Mouse (Mus musculus) lung, embryonic 16.5 days (tissue): Measurements from ENCODE around the gene Cd8b1. TPM values are rescaled to one million over a fixed set of nuclear protein-coding genes. Genes with fewer than 3 reads are reported as not detected.

Source experiments
- ATAC-seq: fragments of 200-750 bp; cut with Nextera tagmentation; 2 replicates; pipeline ENCODE4 v1.8.0; 2017; ENCODE audit warnings: low read depth, mild to moderate bottlenecking, moderate library complexity
- H3K27ac ChIP-seq: fragments of 300-500 bp; sonication (generic); 2 replicates; pipeline ENCODE4 v1.5.1; 2014; ENCODE audit warnings: mild to moderate bottlenecking, control low read depth, low read length
- H3K27me3 ChIP-seq: fragments of 300-500 bp; sonication (generic); 2 replicates; pipeline ENCODE4 v1.6.1; 2014; ENCODE audit warnings: low read depth, low read length, mixed read lengths; ENCODE audit not compliant: control insufficient read depth, insufficient read depth
- H3K36me3 ChIP-seq: fragments of 300-500 bp; sonication (generic); 2 replicates; pipeline ENCODE4 v1.6.1; 2014; ENCODE audit warnings: low read length; ENCODE audit not compliant: control insufficient read depth, insufficient read depth
- H3K4me1 ChIP-seq: fragments of 300-500 bp; sonication (generic); replicated peaks from 2 replicates; pipeline ENCODE4 v1.6.1; 2014; ENCODE audit warnings: low read length, mixed read lengths; ENCODE audit not compliant: control insufficient read depth, insufficient read depth
- H3K4me2 ChIP-seq: fragments of 300-500 bp; sonication (generic); 2 replicates; pipeline ENCODE4 v1.6.1; 2014; ENCODE audit warnings: low read depth, low read length, control low read depth
- H3K4me3 ChIP-seq: fragments of 300-500 bp; sonication (generic); 2 replicates; pipeline ENCODE4 v1.5.1; 2014; ENCODE audit warnings: mild to moderate bottlenecking, low read length, control low read depth
- H3K9ac ChIP-seq: fragments of 300-500 bp; sonication (generic); 2 replicates; pipeline ENCODE4 v1.6.1; 2014; ENCODE audit warnings: low read length, control low read depth
- H3K9me3 ChIP-seq: fragments of 300-500 bp; sonication (generic); 2 replicates; pipeline ENCODE4 v1.6.1; 2016; ENCODE audit warnings: low read length; ENCODE audit not compliant: control insufficient read depth
- WGBS: fragments of 180-500 bp; shearing (Covaris S2); extraction: QIAGEN DNeasy Blood & Tissue Kit; methylation state at CpG from one replicate; pipeline ENCODE4 v1.1.7; 2014; 5-methylcytosine and 5-hydroxymethylcytosine counted together
- polyA plus RNA-seq: library from polyadenylated mRNA; unstranded; fragments of >200 nt; fragmentation: Nextera tagmentation; extraction: Ambion mirVana; gene quantifications from 2 replicates; pipeline ENCODE4 v1.2.1, GENCODE M21; 2015

The Cd8b1 gene
- 0.57 and 2.3 TPM in 2 replicates for polyA plus RNA-seq

- no peak within 1 kb of the TSS for H3K4me2 ChIP-seq
- no peaks in the 10 kb centered on the region for H3K27me3 ChIP-seq
- no peaks in the 10 kb centered on the region for H3K9me3 ChIP-seq
- no peak within 1 kb of the TSS for H3K27ac ChIP-seq
- WGBS, result 75% methylated on average over 7 of the region's 7 CpGs
- ATAC-seq, result no peak
- no peak within 1 kb of the TSS for H3K9ac ChIP-seq
- no peaks in the 10 kb centered on the region for H3K4me1 ChIP-seq
- H3K4me3 ChIP-seq, result no peak within 1 kb of the TSS
- H3K36me3 ChIP-seq, result no peaks in the 10 kb centered on the region
Observed at GRCm38 (mm10) chr6:71322491-71322921, at the start of gene Cd8b1. Gene Cd8b1 (plus strand): TSS chr6:71322788.

DNA sequence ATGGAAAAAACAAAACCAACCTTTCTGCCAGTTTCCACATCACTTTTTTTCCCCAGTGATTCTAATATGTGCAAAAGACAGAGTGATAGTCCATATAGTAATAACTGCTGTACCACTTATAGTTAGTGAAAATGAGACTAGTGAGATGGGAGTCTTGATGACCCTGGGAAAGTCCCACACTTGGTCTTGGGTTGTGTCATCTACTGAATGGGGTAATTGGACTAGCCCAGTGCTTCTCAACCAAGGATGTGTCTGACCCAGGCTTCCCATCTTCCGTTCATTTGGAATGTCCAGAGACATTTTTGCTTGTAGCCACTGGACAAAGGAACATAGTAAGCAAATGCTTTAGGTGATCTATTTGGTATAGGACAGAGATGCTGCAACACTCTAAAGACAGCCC is 48.9 kb upstream of the Cd8b1 start:
- Histone ChIP-seq H3K27me3 (no peaks in the 10 kb centered on the region), H3K27ac (no peak overlapping the region), H3K9ac (no peak overlapping the region), H3K9me3 (no peaks in the 10 kb centered on the region), H3K36me3 (no peaks in the 10 kb centered on the region), H3K4me1 (peaks cover 8% of the 10 kb centered on the region), H3K4me2 (no peak overlapping the region), H3K4me3 (no peak overlapping the region)
- ATAC-seq, result no peak
- 82% methylated on average over 1 of the region's 1 CpGs for WGBS

GRCm38 (mm10) chr6:71274621-71275020 is 48.0 kb upstream of the Cd8b1 start:
- H3K9me3 ChIP-seq, result no peaks in the 10 kb centered on the region
- ATAC-seq, result no peak
- H3K4me1 ChIP-seq, result peaks cover 8% of the 10 kb centered on the region
- H3K27ac ChIP-seq, result no peak overlapping the region
- H3K9ac ChIP-seq, result no peak overlapping the region
- no peak overlapping the region for H3K4me2 ChIP-seq
- WGBS, result 74% methylated on average over 1 of the region's 1 CpGs
- no peak overlapping the region for H3K4me3 ChIP-seq
- H3K36me3 ChIP-seq, result no peaks in the 10 kb centered on the region
- no peaks in the 10 kb centered on the region for H3K27me3 ChIP-seq

- Histone ChIP-seq H3K4me1 (no peaks in the 10 kb centered on the region; the same call in 1 of the 2 replicates), H3K27ac (no peak overlapping the region), H3K36me3 (peaks cover 4% of the 10 kb centered on the region), H3K9me3 (no peaks in the 10 kb centered on the region), H3K9ac (no peak overlapping the region), H3K4me2 (no peak overlapping the region), H3K4me3 (no peak overlapping the region), H3K27me3 (no peaks in the 10 kb centered on the region)
- no peak for ATAC-seq
- WGBS, result 43% methylated on average over 1 of the region's 1 CpGs
Observed at GRCm38 (mm10) chr6:71279418-71279817, 43.2 kb upstream of the Cd8b1 start.

- Histone ChIP-seq H3K4me1 (no peaks in the 10 kb centered on the region), H3K4me2 (no peak overlapping the region), H3K4me3 (no peak overlapping the region), H3K9me3 (no peaks in the 10 kb centered on the region), H3K36me3 (no peaks in the 10 kb centered on the region), H3K27me3 (no peaks in the 10 kb centered on the region), H3K9ac (no peak overlapping the region), H3K27ac (no peak overlapping the region)
- no peak for ATAC-seq
- 87% methylated on average over 14 of the region's 14 CpGs for WGBS
Observed at GRCm38 (mm10) chr6:71293509-71293908, 29.1 kb upstream of the Cd8b1 start.

DNA sequence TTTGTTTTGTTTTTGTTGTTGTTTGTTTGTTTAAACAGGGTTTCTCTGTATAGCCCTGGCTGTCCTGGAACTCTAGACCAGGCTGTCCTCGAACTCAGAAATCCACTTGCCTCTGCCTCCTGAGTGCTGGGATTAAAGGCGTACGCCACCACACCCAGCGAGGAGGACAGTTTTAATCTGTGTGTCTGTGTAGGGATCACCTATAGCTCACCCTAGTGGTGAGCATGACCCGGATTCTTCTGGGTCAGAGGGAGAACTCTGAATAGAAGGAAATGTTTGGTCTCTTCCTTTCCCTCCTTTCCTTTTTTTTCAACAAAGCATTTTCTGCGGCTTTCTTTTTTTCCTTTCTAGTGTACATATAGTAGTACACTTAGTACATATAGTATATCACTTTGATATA is 27.3 kb upstream of the Cd8b1 start:
- Histone ChIP-seq H3K4me2 (no peak overlapping the region), H3K4me3 (no peak overlapping the region), H3K27ac (no peak overlapping the region), H3K4me1 (no peaks in the 10 kb centered on the region), H3K9me3 (no peaks in the 10 kb centered on the region), H3K36me3 (no peaks in the 10 kb centered on the region), H3K27me3 (no peaks in the 10 kb centered on the region), H3K9ac (no peak overlapping the region)
- 69% methylated on average over 6 of the region's 6 CpGs for WGBS
- no peak for ATAC-seq

DNA sequence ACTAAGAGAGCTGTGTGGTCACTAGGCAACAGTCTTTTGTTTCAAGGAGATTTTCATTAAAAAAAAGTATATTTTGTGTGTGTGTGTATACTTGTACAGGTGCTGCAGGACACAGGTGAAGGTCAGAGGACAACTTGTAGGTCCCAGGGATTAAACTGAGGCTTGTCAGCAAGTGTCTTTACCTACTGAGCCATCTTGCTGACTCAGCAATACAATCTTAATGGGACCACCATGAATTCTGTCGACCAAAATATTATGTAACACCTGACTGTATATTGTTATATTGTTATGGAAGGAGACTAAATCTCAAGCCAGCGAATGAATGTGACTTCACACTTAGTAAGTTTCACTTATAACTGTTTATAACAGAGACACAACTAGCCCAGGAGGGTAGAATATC is 24.5 kb upstream of the Cd8b1 start:
- H3K4me1 ChIP-seq, result no peaks in the 10 kb centered on the region
- no peak overlapping the region for H3K4me2 ChIP-seq
- no peak overlapping the region for H3K4me3 ChIP-seq
- ATAC-seq, result no peak
- H3K27ac ChIP-seq, result no peak overlapping the region
- no peak overlapping the region for H3K9ac ChIP-seq
- H3K9me3 ChIP-seq, result no peaks in the 10 kb centered on the region
- no peaks in the 10 kb centered on the region for H3K27me3 ChIP-seq
- H3K36me3 ChIP-seq, result no peaks in the 10 kb centered on the region
- WGBS, result 65% methylated on average over 2 of the region's 2 CpGs

DNA sequence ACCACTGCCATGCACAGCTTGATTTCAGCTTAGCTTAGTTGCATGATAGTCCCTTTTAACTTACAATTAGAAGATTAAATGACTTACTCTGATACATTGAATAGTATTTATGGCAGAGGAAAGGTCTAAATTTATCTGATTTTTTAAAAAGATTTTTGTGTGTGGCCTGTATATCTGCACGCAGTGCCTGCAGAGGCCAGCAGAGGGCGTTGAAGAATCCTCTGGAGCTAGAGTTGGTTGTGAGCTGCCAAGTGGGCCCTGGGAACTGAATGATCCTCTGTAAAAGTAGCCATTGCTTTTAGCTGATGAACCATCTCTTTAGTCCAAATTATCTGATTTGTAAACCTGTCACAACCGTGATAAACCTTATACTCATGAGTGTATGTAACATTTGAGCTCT is 23.8 kb upstream of the Cd8b1 start:
- H3K9ac ChIP-seq, result no peak overlapping the region
- H3K27ac ChIP-seq, result no peak overlapping the region
- WGBS, result 46% methylated on average over 3 of the region's 3 CpGs
- H3K4me2 ChIP-seq, result no peak overlapping the region
- no peaks in the 10 kb centered on the region for H3K27me3 ChIP-seq
- no peaks in the 10 kb centered on the region for H3K9me3 ChIP-seq
- H3K4me3 ChIP-seq, result no peak overlapping the region
- H3K4me1 ChIP-seq, result no peaks in the 10 kb centered on the region
- no peaks in the 10 kb centered on the region for H3K36me3 ChIP-seq
- no peak for ATAC-seq

DNA sequence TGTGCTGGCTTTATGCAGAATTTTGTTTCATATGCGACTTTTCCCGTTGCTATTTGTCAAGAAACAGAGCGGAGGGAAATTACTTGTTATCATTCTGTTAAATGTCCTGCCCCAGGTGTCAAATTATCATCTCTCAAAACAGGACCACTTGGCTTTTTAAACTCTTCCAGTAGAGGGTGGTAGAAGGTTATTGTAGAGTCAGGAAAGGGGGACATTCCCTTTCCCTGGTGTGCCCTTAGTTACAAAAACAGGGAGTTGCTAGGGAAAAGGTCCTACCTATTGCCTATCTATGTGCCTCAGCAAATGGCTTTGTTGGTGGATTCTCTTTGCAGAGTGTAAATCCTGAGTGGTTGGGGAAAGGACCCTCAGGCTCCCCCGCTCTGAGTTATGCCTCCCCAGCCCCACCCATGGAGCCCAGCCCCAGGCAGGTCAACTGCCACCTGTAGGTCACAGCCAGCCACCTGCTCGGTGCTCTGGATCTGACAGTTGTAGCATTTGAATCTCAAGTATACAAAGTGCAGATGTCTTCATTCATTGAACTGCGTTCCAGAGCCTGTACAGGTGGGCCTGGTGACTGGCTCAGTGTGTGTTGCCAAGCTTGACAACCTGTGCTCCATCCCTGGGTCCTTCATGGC is 20.4 kb upstream of the Cd8b1 start:
- 47% methylated on average over 6 of the region's 6 CpGs for WGBS
- Histone ChIP-seq H3K27ac (no peak overlapping the region), H3K4me1 (no peaks in the 10 kb centered on the region), H3K4me2 (no peak overlapping the region), H3K36me3 (no peaks in the 10 kb centered on the region), H3K9ac (no peak overlapping the region), H3K4me3 (no peak overlapping the region), H3K27me3 (no peaks in the 10 kb centered on the region), H3K9me3 (no peaks in the 10 kb centered on the region)
- ATAC-seq, result peak; percentile 20; the same call in 1 of the 2 replicates

DNA sequence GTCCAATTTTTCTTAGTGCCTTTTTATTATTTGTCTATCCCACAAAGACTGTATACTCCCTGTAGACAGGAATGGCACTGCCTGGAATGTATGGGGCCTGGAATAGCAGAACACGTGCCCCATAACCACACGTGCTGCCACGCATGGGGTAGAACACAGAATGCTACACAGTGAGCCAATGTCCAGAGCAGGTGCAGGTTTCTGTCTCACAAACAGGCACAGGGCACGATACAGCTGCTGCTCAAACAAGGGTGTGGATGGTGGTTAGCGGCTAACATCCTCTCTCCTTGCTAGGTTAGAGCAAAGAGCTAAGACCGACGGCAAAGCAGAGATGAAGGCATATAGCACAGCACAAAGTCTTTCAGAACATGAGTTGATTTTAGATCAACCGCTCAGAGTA is 15.1 kb upstream of the Cd8b1 start:
- Histone ChIP-seq H3K27ac (no peak overlapping the region), H3K27me3 (no peaks in the 10 kb centered on the region)

More for the DNA sequence above, 15.1 kb upstream of the Cd8b1 start:
- 80% methylated on average over 8 of the region's 8 CpGs for WGBS
- H3K4me3 ChIP-seq, result no peak overlapping the region
- H3K9ac ChIP-seq, result no peak overlapping the region
- H3K36me3 ChIP-seq, result no peaks in the 10 kb centered on the region
- no peak for ATAC-seq
- H3K4me1 ChIP-seq, result no peaks in the 10 kb centered on the region
- H3K9me3 ChIP-seq, result no peaks in the 10 kb centered on the region
- no peak overlapping the region for H3K4me2 ChIP-seq
